Mouse (Mus musculus) layer of hippocampus, adult 9-10 months (tissue): ENCODE measurements around the gene Tmem132d.

ENCODE experiments used
- DNase-seq: peaks from one replicate; pipeline ENCODE4 v3.0.0; 2022; ENCODE audit warnings: low spot score

Tmem132d gene

DNA sequence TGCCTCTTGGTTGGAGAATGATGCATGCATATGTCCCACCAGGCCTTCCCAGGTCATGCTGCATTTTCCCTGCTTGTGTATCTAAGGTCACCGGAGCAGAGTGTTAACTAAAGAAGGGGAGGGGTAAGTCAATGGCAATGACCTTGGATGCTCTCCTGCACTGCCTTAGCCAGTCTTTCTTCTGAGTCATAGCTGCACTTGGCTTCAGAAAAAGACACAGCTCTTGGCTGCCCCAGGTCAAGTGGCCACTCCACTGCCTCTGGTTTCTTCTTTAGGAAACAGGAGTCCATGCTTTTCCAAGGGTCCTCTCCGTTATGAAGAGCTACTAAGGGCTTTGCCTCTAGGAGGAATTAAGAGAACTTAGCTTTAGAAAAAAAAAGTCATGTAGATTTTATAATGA, 506.2 kb downstream of the Tmem132d start:
- no peak for DNase-seq

DNA sequence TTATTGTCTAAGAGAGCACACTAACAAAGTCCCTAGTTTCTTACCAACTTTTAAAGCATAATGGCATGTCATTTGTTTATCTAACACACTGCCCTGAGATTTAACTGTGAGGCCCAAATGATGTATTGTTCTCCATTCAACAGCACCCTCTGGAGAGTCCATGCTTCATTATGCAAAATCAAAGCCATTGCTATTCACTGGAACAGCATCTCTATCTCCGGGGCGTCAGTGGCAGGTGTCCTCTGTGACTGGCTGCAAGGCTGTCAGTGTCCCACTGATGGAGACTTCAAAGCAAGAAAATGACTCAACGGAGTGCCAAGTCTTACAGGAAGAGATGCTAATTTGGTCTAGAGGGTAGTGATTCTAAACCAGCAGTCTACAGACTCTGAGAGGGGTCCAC, 508.8 kb downstream of the Tmem132d start:
- no peak for DNase-seq

DNA sequence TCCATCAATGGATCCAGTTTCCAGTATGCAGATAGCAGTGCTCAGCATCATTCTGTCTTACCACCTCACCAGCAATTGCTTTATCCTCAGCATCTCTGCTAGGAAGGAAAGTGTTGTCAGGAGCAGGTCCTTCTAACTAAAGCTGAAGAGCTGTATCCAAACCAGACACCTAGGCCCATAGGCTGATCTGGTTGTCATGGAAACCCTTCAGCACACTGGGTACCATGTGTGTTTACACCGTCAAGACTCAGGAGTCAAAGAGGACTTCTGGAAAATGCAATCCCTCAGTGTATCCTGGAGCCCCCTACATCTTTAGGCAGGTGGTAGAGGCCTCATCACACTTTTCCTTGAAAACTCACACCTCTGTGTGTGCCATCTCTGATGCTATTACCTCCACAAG, 513.7 kb downstream of the Tmem132d start:
- no peak for DNase-seq

DNA sequence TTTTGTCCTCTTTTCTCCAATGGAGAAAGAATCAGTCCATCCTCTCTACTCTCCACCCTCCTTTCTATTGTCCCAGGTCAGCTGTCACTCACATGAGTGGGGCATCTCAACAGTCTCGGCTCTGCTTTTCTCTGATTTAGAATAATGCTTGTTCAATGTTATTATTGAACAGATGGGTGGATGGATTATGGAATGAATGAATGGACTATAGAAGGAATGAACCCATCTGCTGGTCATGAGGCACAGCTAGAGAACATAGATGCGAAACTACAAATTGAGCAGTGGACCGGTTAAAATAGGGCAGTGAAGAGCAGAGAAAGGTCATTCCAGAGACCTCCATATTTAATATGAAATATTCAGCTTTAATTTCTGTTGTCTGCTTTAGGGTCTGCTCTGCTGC, 514.5 kb downstream of the Tmem132d start:
- DNase-seq, result no peak

DNA sequence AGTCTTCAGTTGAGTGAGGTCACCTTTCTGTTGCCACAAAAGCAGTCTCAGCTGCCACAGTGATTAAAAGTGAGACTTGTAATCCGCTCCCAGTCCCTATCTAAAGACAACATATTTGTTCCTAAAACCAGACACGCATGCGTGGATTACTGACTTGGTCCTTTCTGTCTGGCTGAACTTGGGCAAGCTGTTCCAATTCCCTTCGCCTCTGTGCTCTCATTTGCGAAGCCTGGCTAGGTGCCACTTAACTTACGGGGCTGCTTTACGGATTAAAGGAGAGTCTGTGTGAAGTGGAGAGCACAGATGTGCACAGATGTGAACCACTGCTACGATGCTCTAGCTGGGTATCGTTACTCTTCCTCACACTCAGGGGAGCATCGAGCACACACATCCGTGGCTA, 518.7 kb downstream of the Tmem132d start:
- DNase-seq, result no peak

DNA sequence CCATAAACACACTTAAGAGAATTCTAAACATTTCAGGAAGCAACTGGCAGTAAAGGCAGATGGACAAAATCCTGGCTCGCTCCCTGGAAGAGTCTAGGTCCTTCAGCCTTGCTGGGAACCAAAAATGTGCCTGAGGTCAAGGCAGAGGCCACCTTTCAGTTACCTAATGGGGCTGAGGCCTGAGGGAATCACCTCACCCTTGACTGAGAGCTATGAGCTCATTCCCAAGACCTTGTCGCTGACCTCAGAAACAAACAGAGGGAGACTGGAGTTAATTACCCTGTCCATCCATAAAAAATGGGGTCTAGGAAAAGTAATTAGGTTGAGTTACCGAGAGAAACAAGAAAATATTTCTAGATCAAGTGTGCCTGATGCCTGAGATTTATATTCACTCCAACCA, 521.3 kb downstream of the Tmem132d start:
- DNase-seq, result no peak

DNA sequence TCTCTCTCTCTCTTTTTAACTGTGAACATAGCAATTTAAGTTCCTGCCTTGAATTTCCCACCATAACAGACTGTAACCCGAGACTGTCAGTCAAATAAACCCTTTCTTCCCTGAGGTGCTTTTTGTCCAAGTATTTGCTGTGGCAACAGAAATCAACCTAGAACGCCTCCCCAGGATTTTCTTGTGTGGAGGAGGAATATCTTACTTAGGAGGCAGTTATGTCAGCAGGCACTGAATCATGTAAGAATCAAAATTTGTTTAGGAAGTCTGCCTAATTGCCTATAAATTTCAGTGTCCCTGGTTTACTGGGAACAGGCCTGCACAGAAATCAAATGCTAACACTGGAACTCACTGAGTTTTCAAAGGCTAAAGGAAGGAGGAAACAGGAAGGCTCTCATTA, 522.5 kb downstream of the Tmem132d start:
- no peak for DNase-seq

DNA sequence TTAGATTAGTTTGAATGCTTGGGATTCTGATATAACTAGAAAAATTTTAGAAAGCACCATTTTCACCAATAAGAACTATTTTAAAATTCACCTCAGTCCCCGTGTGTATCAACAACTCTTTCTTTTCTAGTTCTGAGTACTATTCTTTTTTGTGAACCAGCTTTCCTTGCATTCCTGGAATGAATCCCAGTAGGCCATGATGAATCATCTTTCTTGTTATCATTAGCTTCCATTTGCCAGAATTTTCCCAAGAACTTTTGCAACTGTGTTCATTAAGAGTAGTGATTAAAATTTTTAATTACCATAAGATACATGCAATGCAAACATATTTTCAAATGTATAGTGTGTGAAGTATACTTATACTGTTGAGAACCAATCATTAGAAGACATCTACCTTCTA, 537.7 kb downstream of the Tmem132d start:
- no peak for DNase-seq

DNA sequence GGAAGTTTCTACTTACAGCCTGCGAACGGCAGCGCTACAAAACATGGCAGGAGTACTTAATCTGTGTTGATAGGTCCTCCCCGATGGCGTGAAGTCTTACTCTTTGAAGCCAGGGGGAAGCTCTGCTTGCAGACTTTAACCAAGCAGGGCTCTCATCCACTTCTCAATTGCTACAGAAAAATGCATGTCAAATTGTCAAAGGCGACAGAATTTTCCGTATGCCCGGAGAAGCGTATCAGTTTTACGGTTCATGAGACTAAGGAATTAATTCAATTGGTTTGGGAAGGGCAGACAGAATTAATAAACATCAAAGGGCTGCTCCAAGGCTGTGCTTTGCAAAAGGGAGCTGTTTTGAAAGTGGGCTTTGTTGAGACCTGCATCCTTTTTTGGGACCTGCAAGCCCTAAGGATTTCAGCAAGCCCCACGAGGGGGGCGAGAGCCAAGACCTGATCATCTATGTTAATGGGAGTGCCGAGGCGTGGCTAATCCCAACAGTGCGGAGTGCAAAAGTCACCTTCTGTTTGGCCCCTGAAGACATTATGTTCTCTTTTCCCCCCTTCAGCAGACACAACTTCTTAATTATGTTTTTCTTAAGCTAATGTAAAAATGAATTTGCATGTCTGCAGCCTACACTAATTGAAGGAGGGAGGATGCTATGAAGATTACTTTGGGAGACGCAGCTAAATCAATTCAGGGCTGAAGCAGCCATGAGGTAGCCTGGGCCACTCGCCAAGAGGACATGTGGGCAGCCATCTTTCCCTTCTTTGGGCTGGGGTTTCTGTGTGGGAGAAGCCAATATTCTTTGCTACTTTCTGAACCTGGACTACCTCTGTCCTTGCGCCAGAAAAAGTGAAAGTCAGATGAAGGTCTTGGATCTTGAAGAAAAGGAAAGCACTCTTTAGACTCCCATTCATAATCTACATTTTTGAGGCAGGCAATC, 547.0 kb downstream of the Tmem132d start:
- DNase-seq, result no peak

DNA sequence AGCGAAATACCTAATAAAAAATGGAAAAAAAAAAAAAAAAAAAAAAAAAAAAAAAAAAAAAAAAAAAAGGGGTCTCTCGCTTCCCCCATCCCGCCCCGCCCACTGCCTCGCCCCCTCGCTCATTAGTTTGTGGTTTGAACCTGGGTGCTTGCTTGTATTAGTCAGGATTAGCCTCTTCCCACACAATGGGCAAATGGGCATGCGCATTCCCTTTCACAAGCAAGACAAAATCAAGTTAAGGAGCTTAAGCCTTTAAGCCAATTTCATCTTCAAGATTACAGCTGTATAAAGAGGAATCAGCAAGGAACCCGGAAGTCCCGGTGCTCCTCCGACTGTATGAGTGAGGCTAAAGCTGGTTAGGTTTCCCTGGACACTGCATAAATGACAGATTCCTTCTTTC, 549.9 kb downstream of the Tmem132d start:
- no peak for DNase-seq

DNA sequence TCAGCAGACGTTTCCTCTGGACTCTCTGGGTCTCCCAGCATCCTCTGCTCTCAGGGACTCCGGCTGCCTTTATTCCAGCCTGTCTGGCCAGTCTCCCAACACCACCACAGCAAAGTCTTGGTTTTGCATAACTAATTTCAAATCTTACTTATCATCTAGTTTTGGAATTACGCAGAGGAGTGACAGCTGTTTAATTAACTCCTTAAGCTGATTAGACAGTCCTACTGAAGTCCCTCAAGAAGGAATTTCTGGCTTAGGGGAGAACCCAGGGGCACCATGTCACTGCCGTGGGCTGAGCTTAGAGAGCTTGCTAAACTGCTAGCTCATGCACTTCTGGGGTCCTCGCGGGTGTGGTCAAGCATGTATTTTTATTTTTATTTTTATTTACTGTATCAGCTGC, 558.4 kb downstream of the Tmem132d start:
- no peak for DNase-seq

DNA sequence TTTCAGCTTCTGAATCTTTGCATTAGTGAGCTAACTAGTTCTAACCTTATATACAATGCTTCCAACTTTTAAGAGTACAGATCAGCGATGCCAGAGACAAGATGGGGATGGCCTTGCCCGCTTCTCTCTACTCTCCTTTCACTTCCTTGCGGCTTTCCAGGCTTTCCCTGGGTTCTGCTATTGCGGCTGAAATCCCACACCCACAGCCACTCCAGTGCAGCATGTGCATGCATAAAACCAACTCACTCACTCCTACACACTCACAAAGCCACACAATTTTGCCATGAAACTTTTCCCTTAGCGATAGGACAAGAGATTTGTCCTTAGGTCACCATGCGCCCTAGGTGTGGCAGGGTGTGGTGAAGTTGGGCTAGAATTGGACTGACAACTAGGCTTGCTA, 567.7 kb downstream of the Tmem132d start:
- no peak for DNase-seq

DNA sequence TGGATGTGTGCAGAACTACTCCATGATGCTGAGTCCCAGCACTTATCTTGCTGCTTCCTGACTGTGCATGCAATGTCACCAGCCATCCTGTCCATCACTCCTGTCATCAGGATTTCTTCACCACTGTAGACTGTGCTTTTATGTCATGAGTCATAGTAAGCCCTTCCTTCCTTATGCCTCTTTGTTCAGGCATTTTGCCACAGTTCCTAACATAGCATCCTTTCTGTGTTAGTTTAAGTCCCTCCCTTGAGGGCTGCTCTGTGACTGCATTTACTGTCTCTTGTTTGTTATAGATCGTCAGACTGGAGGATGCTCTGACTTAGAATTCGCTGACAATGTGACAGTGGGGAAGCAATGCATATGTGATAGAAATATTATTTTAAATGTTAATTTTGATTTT, 573.2 kb downstream of the Tmem132d start:
- DNase-seq, result no peak

DNA sequence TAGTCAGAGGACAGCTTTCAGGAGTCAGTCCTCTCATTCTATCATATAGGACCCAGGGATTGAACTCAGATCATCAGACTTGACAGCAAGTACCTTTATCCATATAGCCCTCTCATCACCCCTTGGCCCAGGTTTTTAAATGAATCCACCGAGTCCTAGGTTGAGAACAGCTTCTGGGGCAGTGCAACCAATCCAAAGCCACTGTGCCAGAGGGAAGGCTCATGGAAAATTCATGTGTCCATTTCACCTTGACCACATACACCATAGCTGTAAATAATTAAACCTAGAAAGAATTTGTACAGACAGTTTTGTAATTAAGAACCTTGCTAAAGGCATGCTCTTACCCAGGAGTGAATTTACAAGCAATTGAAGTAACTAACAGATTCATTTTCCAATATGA, 580.6 kb downstream of the Tmem132d start:
- DNase-seq, result no peak

DNA sequence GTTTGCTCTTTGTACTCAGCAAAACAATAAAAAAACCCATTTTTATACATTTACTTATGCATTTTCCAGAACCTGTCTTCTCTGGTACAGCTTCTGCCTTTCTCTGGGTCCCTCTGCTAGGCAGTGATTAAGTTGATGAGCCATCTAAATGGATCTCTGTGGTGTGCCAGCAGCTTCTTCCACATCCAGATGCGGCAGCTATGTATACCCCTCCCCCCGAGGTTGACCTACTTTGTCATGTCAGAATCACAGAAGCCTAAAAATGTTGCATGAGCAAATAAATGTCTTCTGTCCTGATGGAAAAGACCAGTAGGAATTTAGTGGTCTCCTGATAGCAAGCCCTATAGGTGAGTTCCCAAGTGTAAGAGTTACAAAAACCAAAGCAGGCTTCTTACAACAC, 601.1 kb downstream of the Tmem132d start:
- DNase-seq, result no peak

DNA sequence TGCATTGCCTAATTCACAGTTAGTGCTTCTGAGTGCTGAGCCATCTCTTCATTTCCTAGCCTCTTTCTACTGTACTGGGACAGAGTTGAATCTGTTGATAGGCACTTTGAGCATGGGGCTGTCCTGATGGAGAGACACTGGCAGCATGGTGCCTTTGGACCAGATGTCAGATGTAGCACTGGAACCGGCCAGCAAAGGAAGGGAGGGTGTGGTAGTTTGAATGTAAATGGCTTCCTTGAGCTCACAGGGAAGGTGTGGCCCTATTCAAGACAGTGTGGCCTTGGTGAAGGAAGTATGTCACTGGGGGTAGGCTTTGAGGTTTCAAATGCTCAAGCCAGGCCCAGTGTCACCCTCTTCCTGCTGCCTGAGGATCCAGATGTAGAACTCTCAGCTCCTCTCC, 602.0 kb downstream of the Tmem132d start:
- DNase-seq, result no peak

DNA sequence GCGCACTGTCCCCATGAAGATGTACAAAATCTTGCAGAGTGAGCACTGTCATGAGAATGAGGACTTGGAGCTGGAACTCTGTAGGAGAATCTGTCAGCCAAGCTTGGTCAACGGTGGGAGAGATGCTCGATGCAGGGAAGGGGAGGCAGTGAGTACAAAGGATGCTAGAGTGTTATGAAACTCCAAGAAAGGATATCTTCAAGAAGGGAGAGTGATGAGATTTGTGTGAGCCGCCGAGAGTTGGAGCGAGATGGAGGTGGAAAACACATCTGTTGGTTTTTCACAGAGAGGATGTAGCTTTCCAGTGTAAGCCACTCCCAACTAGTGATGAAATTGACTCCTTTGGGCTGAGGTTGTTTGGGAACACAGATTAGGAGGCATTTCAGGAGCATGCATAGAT, 604.1 kb downstream of the Tmem132d start:
- DNase-seq, result no peak

DNA sequence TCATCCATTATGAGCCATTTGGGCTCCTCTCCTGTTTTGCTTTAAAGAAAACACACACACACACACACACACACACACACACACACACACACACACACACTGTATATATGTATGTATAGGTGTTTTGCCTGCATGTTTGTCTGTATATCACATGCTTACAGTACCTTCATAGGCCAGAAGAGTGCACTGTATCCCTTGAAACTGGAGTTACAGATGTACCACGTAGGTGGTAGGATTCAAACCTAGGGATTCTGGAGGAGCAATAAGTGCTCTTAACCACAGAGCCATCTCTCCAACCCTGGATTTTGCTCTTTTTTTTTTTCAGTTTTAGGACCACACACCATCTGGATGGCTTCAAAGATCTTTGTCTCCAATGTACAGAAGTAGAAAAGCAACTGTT, 610.9 kb downstream of the Tmem132d start:
- DNase-seq, result no peak

DNA sequence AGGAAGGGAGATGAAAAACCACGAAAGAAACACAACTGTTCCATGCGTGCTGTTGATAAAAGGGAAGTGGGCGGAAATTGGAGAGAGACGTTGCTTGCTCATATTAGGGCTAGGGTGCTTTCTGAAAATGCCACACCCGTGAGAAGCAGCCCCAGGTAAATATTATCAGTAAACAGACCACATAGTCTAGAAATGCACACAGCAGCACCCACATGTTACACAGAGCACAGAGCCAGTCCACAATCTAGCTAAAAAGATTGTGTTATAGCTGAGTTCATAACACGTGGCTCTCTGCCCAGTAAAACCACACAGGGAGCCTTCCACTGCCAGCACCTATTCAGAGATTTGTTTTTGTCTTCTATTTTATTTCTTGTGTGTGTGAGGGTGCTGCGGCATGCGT, 617.6 kb downstream of the Tmem132d start:
- no peak for DNase-seq

DNA sequence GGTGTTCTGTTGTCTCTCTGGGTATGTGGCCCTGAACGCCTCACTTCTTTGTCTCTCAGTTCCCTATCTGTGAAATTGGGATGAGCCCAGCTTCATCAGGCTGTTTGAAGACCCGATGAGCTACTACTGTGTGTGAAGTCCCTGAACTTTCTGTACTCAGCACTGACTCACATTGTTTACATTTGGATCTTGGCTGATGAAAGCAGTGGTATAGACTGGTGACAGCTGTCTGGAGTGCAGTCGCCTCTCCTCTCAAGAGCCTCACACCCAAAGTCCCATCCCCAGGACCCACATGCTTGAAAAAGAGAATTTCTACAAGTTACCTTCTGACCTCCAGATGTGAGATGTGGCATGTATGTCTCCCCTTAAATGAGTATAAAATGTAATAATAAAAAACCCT, 625.5 kb downstream of the Tmem132d start:
- DNase-seq, result no peak

DNA sequence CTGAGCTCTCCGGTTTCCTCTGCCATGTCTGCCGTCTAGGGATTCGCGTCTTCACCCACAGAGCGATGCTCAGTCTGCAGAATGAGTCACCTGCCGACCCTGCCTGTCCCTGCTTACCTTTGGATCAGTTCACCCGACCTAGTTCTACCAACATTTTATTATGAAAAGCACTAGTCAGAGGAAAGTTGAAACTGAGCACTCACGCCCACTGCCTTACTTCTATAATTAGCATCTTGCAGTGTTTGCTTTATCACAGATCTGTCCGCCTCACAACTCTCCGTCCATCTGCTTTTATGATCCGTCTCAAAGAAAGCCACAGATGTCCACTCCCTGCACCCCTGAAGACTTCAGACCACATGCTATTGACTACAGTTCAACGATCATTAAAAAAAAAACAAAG, 626.0 kb downstream of the Tmem132d start:
- no peak for DNase-seq

DNA sequence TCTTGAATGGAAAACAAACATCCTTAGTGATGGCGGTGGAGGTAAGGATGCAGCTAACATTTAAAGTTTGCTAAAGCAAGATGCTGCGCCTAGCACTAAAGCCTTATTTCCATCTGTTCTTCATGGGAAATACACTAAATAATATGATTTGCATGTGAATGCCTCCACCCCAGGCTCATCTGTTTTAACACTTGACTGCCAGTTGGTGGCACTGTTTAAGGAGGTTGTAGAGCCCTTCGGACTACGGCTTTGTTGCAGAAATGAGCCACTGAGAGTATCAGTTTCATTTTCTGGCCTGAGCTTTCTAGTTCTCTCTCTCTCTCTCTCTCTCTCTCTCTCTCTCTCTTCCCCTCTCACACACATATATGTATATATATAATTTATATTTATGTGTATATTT, 632.0 kb downstream of the Tmem132d start:
- no peak for DNase-seq

DNA sequence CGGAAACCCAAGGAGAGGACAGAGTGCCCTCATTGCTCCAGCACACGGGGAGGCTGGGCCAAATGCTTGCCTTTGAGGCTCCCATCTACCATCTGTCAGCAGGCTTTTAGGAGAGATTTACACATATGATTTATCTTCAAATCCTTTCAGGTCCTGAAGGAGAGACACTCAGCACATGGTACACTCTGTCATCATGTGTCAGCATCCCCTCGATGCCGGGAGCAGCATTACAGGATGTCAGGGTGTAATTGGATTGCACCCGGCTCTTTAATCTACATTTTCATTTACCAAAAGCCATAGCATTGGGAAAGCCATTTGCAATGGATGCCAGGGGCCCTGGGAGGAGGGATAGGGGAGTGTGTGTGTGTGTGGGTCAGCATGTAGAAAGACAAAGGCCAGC, 651.7 kb downstream of the Tmem132d start:
- no peak for DNase-seq

DNA sequence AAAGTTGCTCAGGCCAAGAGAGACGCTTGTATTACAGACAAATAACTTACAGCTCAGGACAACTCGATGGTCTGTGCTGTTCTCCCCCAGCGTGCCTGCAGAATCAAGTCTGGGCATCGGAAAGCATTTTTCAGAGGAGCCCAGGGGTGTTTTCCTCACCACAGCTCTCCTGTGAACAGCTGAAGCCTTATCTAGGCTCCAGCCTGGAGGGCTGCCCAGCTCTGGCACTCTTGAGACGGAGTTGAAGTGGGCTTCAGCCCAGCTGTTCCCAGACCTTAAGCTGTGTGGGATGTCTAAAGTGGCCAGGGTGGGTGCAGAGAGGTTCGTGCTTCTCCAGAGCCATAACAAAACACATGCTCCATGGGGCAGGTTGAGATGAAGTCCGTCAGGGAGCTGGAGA, 657.1 kb downstream of the Tmem132d start:
- no peak for DNase-seq
